Mouse (Mus musculus) forebrain, embryonic 13.5 days (tissue): ENCODE measurements at regions not wholly inside any gene's neighbourhood (a gene's known extent, or its start where the extent isn't known, plus 50 kb on each side); places are given as distances from the start of the nearest gene placed in this dataset.

ENCODE experiments used
- ATAC-seq: fragments of 200-750 bp; cut with Nextera tagmentation; 2 replicates; pipeline ENCODE4 v1.8.0; 2017
- H3K27ac ChIP-seq: fragments of 300-500 bp; sonication (generic); 2 replicates; pipeline ENCODE4 v1.5.1; 2015; ENCODE audit warnings: inconsistent platforms, mild to moderate bottlenecking, moderate library complexity
- H3K27me3 ChIP-seq: fragments of 300-500 bp; sonication (generic); 2 replicates; pipeline ENCODE4 v1.6.1; 2015; ENCODE audit warnings: mild to moderate bottlenecking, inconsistent platforms
- H3K36me3 ChIP-seq: fragments of 300-500 bp; sonication (generic); 2 replicates; pipeline ENCODE4 v1.6.1; 2015; ENCODE audit warnings: mild to moderate bottlenecking, inconsistent platforms; ENCODE audit not compliant: poor library complexity, severe bottlenecking
- H3K4me1 ChIP-seq: fragments of 300-500 bp; sonication (generic); 2 replicates; pipeline ENCODE4 v1.6.1; 2015; ENCODE audit warnings: inconsistent platforms
- H3K4me2 ChIP-seq: fragments of 300-500 bp; sonication (generic); 2 replicates; pipeline ENCODE4 v1.6.1; 2015; ENCODE audit warnings: inconsistent platforms, mild to moderate bottlenecking, moderate library complexity
- H3K4me3 ChIP-seq: fragments of 300-500 bp; sonication (generic); 2 replicates; pipeline ENCODE4 v1.5.1; 2015; ENCODE audit warnings: mild to moderate bottlenecking, inconsistent platforms
- H3K9ac ChIP-seq: fragments of 300-500 bp; sonication (generic); 2 replicates; pipeline ENCODE4 v1.6.1; 2015; ENCODE audit warnings: mild to moderate bottlenecking, inconsistent platforms
- H3K9me3 ChIP-seq: fragments of 300-500 bp; sonication (generic); replicated peaks from 2 replicates; pipeline ENCODE4 v1.6.1; 2016; ENCODE audit warnings: inconsistent platforms
- WGBS: fragments of 180-500 bp; shearing (Covaris S2); methylation state at CpG from one replicate; pipeline ENCODE4 v1.1.7; 2015; 5-methylcytosine and 5-hydroxymethylcytosine counted together

- Histone ChIP-seq H3K9me3 (no peaks in the 10 kb centered on the region), H3K4me3 (no peak overlapping the region), H3K36me3 (no peaks in the 10 kb centered on the region), H3K9ac (no peak overlapping the region), H3K27me3 (no peaks in the 10 kb centered on the region), H3K4me1 (no peaks in the 10 kb centered on the region), H3K4me2 (no peak overlapping the region), H3K27ac (no peak overlapping the region)
- WGBS: 38% methylated on average over 11 of the region's 11 CpGs
- no peak for ATAC-seq
Observed at GRCm38 (mm10) chr5:102395608-102396146, 85.5 kb upstream of the Arhgap24 start.

DNA sequence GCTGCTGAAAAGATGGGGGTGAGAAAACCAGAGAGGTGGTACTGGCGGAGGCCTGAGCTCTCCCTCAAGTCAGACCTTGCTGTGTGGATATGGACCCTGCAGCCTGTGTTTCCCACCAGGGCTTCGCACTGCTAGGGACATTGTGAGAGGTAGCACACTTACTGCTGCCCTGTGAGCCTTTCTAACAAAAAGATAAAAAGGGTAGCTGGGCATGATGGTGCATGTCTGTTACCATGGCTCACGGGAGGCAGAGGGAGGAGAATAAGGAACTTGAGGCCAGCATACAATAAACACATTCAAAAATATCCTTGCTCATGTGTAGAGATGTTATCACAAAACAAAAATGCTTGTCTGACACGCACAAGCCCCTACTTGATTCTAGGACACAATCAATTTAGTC lies 82.2 kb upstream of the Arhgap24 start:
- H3K4me1 ChIP-seq: no peaks in the 10 kb centered on the region
- no peaks in the 10 kb centered on the region for H3K36me3 ChIP-seq
- no peak overlapping the region for H3K9ac ChIP-seq
- no peak for ATAC-seq
- H3K27me3 ChIP-seq: no peaks in the 10 kb centered on the region
- WGBS: 76% methylated on average over 4 of the region's 4 CpGs
- no peak overlapping the region for H3K4me3 ChIP-seq
- no peak overlapping the region for H3K4me2 ChIP-seq
- no peaks in the 10 kb centered on the region for H3K9me3 ChIP-seq
- H3K27ac ChIP-seq: no peak overlapping the region

GRCm38 (mm10) chr5:102417642-102418041 lies 63.5 kb upstream of the Arhgap24 start:
- 85% methylated on average over 5 of the region's 5 CpGs for WGBS
- no peaks in the 10 kb centered on the region for H3K4me1 ChIP-seq

DNA sequence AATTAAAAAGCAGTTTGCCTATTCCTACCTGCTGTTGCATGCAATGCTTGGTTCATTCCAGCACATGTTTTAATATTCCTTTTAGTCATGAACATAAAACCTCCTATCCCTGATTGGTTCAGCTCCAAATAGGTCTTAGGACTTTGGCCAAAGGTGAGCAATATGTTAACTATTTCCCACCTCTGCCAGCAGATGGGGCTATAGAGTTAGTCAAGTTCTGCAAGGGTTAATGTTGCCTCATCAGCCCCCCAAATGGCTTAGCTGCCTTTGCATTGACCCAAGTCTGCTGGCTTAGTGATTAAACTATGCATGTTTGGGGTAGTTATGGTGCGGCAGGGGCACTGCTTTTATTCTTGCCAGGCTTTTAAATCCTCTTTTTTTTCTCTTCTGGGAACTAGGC lies 62.1 kb upstream of the Arhgap24 start:
- H3K4me2 ChIP-seq: no peak overlapping the region
- H3K27ac ChIP-seq: no peak overlapping the region
- no peaks in the 10 kb centered on the region for H3K27me3 ChIP-seq
- H3K36me3 ChIP-seq: no peaks in the 10 kb centered on the region
- H3K4me1 ChIP-seq: no peaks in the 10 kb centered on the region
- WGBS: 34% methylated on average over 1 of the region's 1 CpGs
- H3K4me3 ChIP-seq: no peak overlapping the region
- no peak overlapping the region for H3K9ac ChIP-seq
- no peak for ATAC-seq
- no peaks in the 10 kb centered on the region for H3K9me3 ChIP-seq

More at GRCm38 (mm10) chr5:102417642-102418041, 63.5 kb upstream of the Arhgap24 start:
- Histone ChIP-seq H3K36me3 (no peaks in the 10 kb centered on the region), H3K4me3 (no peak overlapping the region), H3K27ac (no peak overlapping the region), H3K4me2 (no peak overlapping the region), H3K9ac (0 out of 2 replicates have a peak overlapping the region, but pooled peaks have one; percentile 2), H3K27me3 (no peaks in the 10 kb centered on the region), H3K9me3 (no peaks in the 10 kb centered on the region)
- ATAC-seq: no peak

DNA sequence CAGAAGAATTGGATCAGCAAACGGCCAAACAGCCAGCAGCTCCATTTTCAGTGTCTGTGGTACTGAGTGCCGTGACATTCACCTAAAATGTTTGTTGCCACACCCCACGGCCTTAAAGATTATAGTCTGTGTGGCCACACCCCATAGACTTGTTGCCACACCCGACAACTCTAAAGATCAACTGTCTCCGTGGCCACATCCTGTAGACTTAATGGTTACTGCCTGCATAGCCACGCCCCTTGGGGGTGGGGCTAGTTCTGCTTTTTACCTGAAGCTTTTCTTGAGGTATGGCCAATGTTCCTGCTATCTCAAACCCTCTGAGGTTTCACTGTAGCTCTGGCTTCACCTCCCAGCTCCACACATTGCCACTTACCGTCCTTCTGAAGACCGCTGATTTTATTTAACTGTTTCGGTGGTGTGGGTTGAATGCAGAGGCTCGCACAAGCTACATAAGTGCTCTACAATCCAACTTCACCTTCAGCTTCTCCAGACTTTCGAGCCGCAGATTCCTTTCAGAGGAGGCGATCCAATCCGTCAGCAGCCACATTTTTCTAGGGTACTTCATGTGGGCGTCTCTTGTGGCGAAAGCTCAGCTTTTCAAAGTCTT lies 56.5 kb upstream of the Arhgap24 start:
- Histone ChIP-seq H3K9me3 (no peaks in the 10 kb centered on the region), H3K4me3 (no peak overlapping the region), H3K27me3 (no peaks in the 10 kb centered on the region), H3K36me3 (no peaks in the 10 kb centered on the region), H3K27ac (no peak overlapping the region), H3K4me2 (no peak overlapping the region), H3K4me1 (no peaks in the 10 kb centered on the region), H3K9ac (no peak overlapping the region)
- WGBS: 88% methylated on average over 16 of the region's 16 CpGs
- no peak for ATAC-seq

DNA sequence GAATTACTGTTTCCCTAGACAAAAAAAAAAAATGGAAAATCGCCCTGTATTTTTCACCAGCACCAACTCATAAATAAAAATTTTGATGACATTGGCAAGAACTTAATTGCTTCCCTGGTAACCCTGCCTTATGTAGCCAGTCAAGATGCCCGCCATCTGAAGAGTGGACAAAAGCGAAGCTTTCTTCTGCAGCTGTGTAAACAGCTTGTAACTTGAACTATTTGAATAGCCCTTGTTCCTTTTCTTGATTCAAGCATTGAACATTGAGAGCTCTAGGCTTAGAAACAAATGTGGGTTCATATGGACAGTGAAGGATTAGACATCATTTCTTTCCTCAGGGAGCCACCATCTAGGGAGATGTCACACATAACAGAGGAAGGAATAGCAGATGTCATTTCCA lies 52.9 kb upstream of the Arhgap24 start:
- no peak for ATAC-seq
- WGBS: 84% methylated on average over 3 of the region's 3 CpGs
- no peaks in the 10 kb centered on the region for H3K36me3 ChIP-seq
- H3K4me2 ChIP-seq: no peak overlapping the region
- no peaks in the 10 kb centered on the region for H3K27me3 ChIP-seq
- H3K9ac ChIP-seq: no peak overlapping the region
- no peaks in the 10 kb centered on the region for H3K4me1 ChIP-seq
- H3K9me3 ChIP-seq: no peaks in the 10 kb centered on the region
- no peak overlapping the region for H3K27ac ChIP-seq
- no peak overlapping the region for H3K4me3 ChIP-seq
